Mouse (Mus musculus) MEL (cell line): ENCODE measurements around the gene Lcp1. TPM values are rescaled to one million over a fixed set of nuclear protein-coding genes. Genes with fewer than 3 reads are reported as not detected.
A peak's percentile ranks its signal among the peaks of the same experiment; 100 is the strongest.

Source experiments
- DNase-seq: peaks from one replicate; pipeline ENCODE4 v3.0.0; 2011; ENCODE audit warnings: low read depth, low spot score
- H3K27ac ChIP-seq: 2 replicates; pipeline ENCODE4 v1.5.1; 2012; ENCODE audit warnings: low read depth, mild to moderate bottlenecking, control low read depth, low read length, moderate library complexity; ENCODE audit not compliant: control insufficient read depth
- H3K27me3 ChIP-seq, 2 experiments: fragments of 150-350 bp in 1 of 2; sonication (generic) in 1 of 2; 2 replicates each; pipeline ENCODE4 v1.6.1; 2012; ENCODE audit warnings: low read length in 2 of 2, mild to moderate bottlenecking in 2 of 2, improper control_type of control experiment in 1 of 2, moderate library complexity in 1 of 2; ENCODE audit not compliant: insufficient read depth in 2 of 2, control insufficient read depth in 1 of 2
- H3K36me3 ChIP-seq, 2 experiments: 2 replicates each; pipeline ENCODE4 v1.6.1; 2012 to 2014; ENCODE audit warnings: low read length in 2 of 2, improper control_type of control experiment in 1 of 2, inconsistent platforms in 1 of 2, mild to moderate bottlenecking in 1 of 2; ENCODE audit not compliant: insufficient read depth in 2 of 2, control insufficient read depth in 1 of 2
- H3K4me1 ChIP-seq, 2 experiments: fragments of 150-350 bp in 1 of 2; sonication (generic) in 1 of 2; 2 replicates each; pipeline ENCODE4 v1.6.1; 2012; ENCODE audit warnings: low read length in 2 of 2, improper control_type of control experiment in 1 of 2, mild to moderate bottlenecking in 1 of 2; ENCODE audit not compliant: insufficient read depth in 2 of 2, control insufficient read depth in 1 of 2
- H3K4me3 ChIP-seq, 2 experiments: fragments of 150-350 bp in 1 of 2; sonication (generic) in 1 of 2; 2 replicates each; pipeline ENCODE4 v1.5.1; 2012; ENCODE audit warnings: low read depth in 2 of 2, low read length in 2 of 2, mild to moderate bottlenecking in 2 of 2, moderate library complexity in 2 of 2, control low read depth in 1 of 2, improper control_type of control experiment in 1 of 2; ENCODE audit not compliant: control insufficient read depth in 1 of 2, insufficient read depth in 1 of 2
- H3K79me2 ChIP-seq: 2 replicates; pipeline ENCODE4 v1.6.1; 2012; ENCODE audit warnings: mild to moderate bottlenecking, low read length, moderate library complexity; ENCODE audit not compliant: control insufficient read depth, poor library complexity, insufficient read depth
- H3K9ac ChIP-seq: 2 replicates; pipeline ENCODE4 v1.6.1; 2012; ENCODE audit warnings: low read depth, mild to moderate bottlenecking, control low read depth, low read length, moderate library complexity; ENCODE audit not compliant: control insufficient read depth, poor library complexity, severe bottlenecking
- H3K9me3 ChIP-seq: fragments of 150-350 bp; sonication (generic); replicated peaks from 2 replicates; pipeline ENCODE4 v1.6.1; 2012; ENCODE audit warnings: mild to moderate bottlenecking, low read length, improper control_type of control experiment, moderate library complexity; ENCODE audit not compliant: insufficient read depth
- BHLHE40 ChIP-seq: IDR thresholded peaks from 2 replicates; pipeline ENCODE4 v1.6.1; 2012; ENCODE audit warnings: low read depth, mild to moderate bottlenecking, inconsistent platforms, low read length, improper control_type of control experiment, borderline replicate concordance
- CHD1 ChIP-seq: IDR thresholded peaks from 2 replicates; pipeline ENCODE4 v1.6.1; 2012; ENCODE audit warnings: low read depth, mild to moderate bottlenecking, inconsistent platforms, low read length, improper control_type of control experiment
- CHD2 ChIP-seq: IDR thresholded peaks from 2 replicates; pipeline ENCODE4 v1.6.1; 2011; ENCODE audit warnings: low read length, improper control_type of control experiment
- CTCF ChIP-seq, 3 experiments: IDR thresholded peaks in 2 of 3; conservative IDR thresholded peaks in 1 of 3; 2 replicates each; pipeline ENCODE4 v1.5.1; 2011 to 2012; ENCODE audit warnings: low read length in 3 of 3, low read depth in 2 of 3, mild to moderate bottlenecking in 2 of 3, improper control_type of control experiment in 1 of 3, inconsistent platforms in 1 of 3, mixed read lengths in 1 of 3, moderate library complexity in 1 of 3; ENCODE audit not compliant: control insufficient read depth in 1 of 3, insufficient read depth in 1 of 3, poor library complexity in 1 of 3, severe bottlenecking in 1 of 3
- E2F4 ChIP-seq: IDR thresholded peaks from 2 replicates; pipeline ENCODE4 v1.6.1; 2011; ENCODE audit warnings: low read depth, low read length, improper control_type of control experiment, borderline replicate concordance
- ELF1 ChIP-seq: IDR thresholded peaks from 2 replicates; pipeline ENCODE4 v1.6.1; 2014; ENCODE audit warnings: low read depth, mild to moderate bottlenecking, inconsistent platforms, low read length, improper control_type of control experiment, moderate library complexity
- EP300 ChIP-seq, 2 experiments: IDR thresholded peaks; 2 replicates each; pipeline ENCODE4 v1.6.1; 2011; ENCODE audit warnings: improper control_type of control experiment in 2 of 2, low read length in 2 of 2, low read depth in 1 of 2, mild to moderate bottlenecking in 1 of 2
- ETS1 ChIP-seq: IDR thresholded peaks from 2 replicates; pipeline ENCODE4 v1.6.1; 2012; ENCODE audit warnings: low read depth, mild to moderate bottlenecking, inconsistent platforms, low read length, improper control_type of control experiment, moderate library complexity
- GABPA ChIP-seq: IDR thresholded peaks from 2 replicates; pipeline ENCODE4 v1.6.1; 2012; ENCODE audit warnings: low read depth, mild to moderate bottlenecking, inconsistent platforms, low read length, improper control_type of control experiment, moderate library complexity
- GATA1 ChIP-seq: IDR thresholded peaks from 2 replicates; pipeline ENCODE4 v1.6.1; 2011; ENCODE audit warnings: low read depth, low read length, improper control_type of control experiment
- HCFC1 ChIP-seq: IDR thresholded peaks from 2 replicates; pipeline ENCODE4 v1.6.1; 2012; ENCODE audit warnings: low read depth, mild to moderate bottlenecking, inconsistent platforms, low read length, improper control_type of control experiment, moderate library complexity
- JUND ChIP-seq: IDR thresholded peaks from 2 replicates; pipeline ENCODE4 v1.6.1; 2011; ENCODE audit warnings: low read depth, mild to moderate bottlenecking, improper control_type of control experiment, low read length
- KAT2A ChIP-seq: conservative IDR thresholded peaks from 2 replicates; pipeline ENCODE4 v1.6.1; 2012; ENCODE audit warnings: low read depth, low read length, improper control_type of control experiment, inconsistent platforms
- MAFK ChIP-seq: IDR thresholded peaks from 2 replicates; pipeline ENCODE4 v1.6.1; 2011; ENCODE audit warnings: low read depth, mild to moderate bottlenecking, low read length, improper control_type of control experiment, borderline replicate concordance
- MAX ChIP-seq: IDR thresholded peaks from 2 replicates; pipeline ENCODE4 v1.6.1; 2011; ENCODE audit warnings: low read length, improper control_type of control experiment
- MAZ ChIP-seq: IDR thresholded peaks from 2 replicates; pipeline ENCODE4 v1.6.1; 2012; ENCODE audit warnings: low read depth, mild to moderate bottlenecking, inconsistent platforms, low read length, improper control_type of control experiment
- MEF2A ChIP-seq: IDR thresholded peaks from 2 replicates; pipeline ENCODE4 v1.6.1; 2014; ENCODE audit warnings: low read depth, mild to moderate bottlenecking, inconsistent platforms, low read length, improper control_type of control experiment; ENCODE audit not compliant: poor library complexity, insufficient replicate concordance, severe bottlenecking; ENCODE audit errors: extremely low read depth
- MXI1 ChIP-seq: IDR thresholded peaks from 2 replicates; pipeline ENCODE4 v1.6.1; 2011; ENCODE audit warnings: mild to moderate bottlenecking, low read depth, low read length, improper control_type of control experiment
- MYB ChIP-seq: IDR thresholded peaks from 2 replicates; pipeline ENCODE4 v1.6.1; 2011; ENCODE audit warnings: mild to moderate bottlenecking, low read depth, low read length, improper control_type of control experiment
- MYC ChIP-seq: IDR thresholded peaks from 2 replicates; pipeline ENCODE4 v1.6.1; 2011; ENCODE audit warnings: low read depth, mild to moderate bottlenecking, low read length, improper control_type of control experiment, moderate library complexity
- NELFE ChIP-seq: IDR thresholded peaks from 2 replicates; pipeline ENCODE4 v1.6.1; 2011; ENCODE audit warnings: low read depth, low read length, improper control_type of control experiment
- NRF1 ChIP-seq: IDR thresholded peaks from 2 replicates; pipeline ENCODE4 v1.6.1; 2014; ENCODE audit warnings: low read depth, mild to moderate bottlenecking, inconsistent platforms, low read length, improper control_type of control experiment, moderate library complexity; ENCODE audit not compliant: poor library complexity, insufficient read depth, severe bottlenecking
- POLR2A ChIP-seq, 2 experiments: IDR thresholded peaks; 2 replicates each; pipeline ENCODE4 v1.6.1; 2011 to 2012; ENCODE audit warnings: low read length in 2 of 2, mild to moderate bottlenecking in 2 of 2, control low read depth in 1 of 2, improper control_type of control experiment in 1 of 2, low read depth in 1 of 2, moderate library complexity in 1 of 2; ENCODE audit not compliant: control insufficient read depth in 1 of 2, insufficient read depth in 1 of 2, poor library complexity in 1 of 2
- POLR2AphosphoS2 ChIP-seq: IDR thresholded peaks from 2 replicates; pipeline ENCODE4 v1.6.1; 2011; ENCODE audit warnings: low read length, improper control_type of control experiment
- POLR2AphosphoS5 ChIP-seq: IDR thresholded peaks from 2 replicates; pipeline ENCODE4 v1.6.1; 2012; ENCODE audit warnings: low read depth, borderline replicate concordance, mild to moderate bottlenecking, inconsistent platforms, low read length, moderate library complexity, mixed read lengths
- RAD21 ChIP-seq: IDR thresholded peaks from 2 replicates; pipeline ENCODE4 v1.6.1; 2011; ENCODE audit warnings: mild to moderate bottlenecking, low read depth, low read length, improper control_type of control experiment
- SIN3A ChIP-seq: IDR thresholded peaks from 2 replicates; pipeline ENCODE4 v1.6.1; 2012; ENCODE audit warnings: low read length, improper control_type of control experiment, inconsistent platforms
- SMC3 ChIP-seq: IDR thresholded peaks from 2 replicates; pipeline ENCODE4 v1.6.1; 2011; ENCODE audit warnings: low read depth, low read length, improper control_type of control experiment
- TAL1 ChIP-seq: IDR thresholded peaks from 2 replicates; pipeline ENCODE4 v1.6.1; 2012; ENCODE audit warnings: mild to moderate bottlenecking, inconsistent platforms, low read length, moderate library complexity, mixed read lengths
- TBP ChIP-seq: IDR thresholded peaks from 2 replicates; pipeline ENCODE4 v1.8.0; 2011; ENCODE audit warnings: low read depth, low read length, improper control_type of control experiment
- TCF12 ChIP-seq: IDR thresholded peaks from 2 replicates; pipeline ENCODE4 v1.6.1; 2014; ENCODE audit warnings: low read depth, mild to moderate bottlenecking, inconsistent platforms, low read length, improper control_type of control experiment, moderate library complexity
- UBTF ChIP-seq: IDR thresholded peaks from 2 replicates; pipeline ENCODE4 v1.6.1; 2012; ENCODE audit warnings: low read depth, mild to moderate bottlenecking, inconsistent platforms, low read length, improper control_type of control experiment, moderate library complexity, borderline replicate concordance; ENCODE audit not compliant: insufficient read depth
- USF1 ChIP-seq: IDR thresholded peaks from 2 replicates; pipeline ENCODE4 v1.6.1; 2014; ENCODE audit warnings: low read depth, mild to moderate bottlenecking, inconsistent platforms, low read length, improper control_type of control experiment, moderate library complexity
- USF2 ChIP-seq, 2 experiments: IDR thresholded peaks; 2 replicates each; pipeline ENCODE4 v1.6.1; 2011 to 2012; ENCODE audit warnings: improper control_type of control experiment in 2 of 2, low read length in 2 of 2, borderline replicate concordance in 1 of 2, inconsistent platforms in 1 of 2, low read depth in 1 of 2, mild to moderate bottlenecking in 1 of 2; ENCODE audit not compliant: insufficient read depth in 1 of 2
- ZC3H11A ChIP-seq: IDR thresholded peaks from 2 replicates; pipeline ENCODE4 v1.6.1; 2012; ENCODE audit warnings: low read depth, mild to moderate bottlenecking, inconsistent platforms, low read length, improper control_type of control experiment
- ZKSCAN1 ChIP-seq: IDR thresholded peaks from 2 replicates; pipeline ENCODE4 v1.6.1; 2012; ENCODE audit warnings: low read depth, mild to moderate bottlenecking, inconsistent platforms, low read length, improper control_type of control experiment, moderate library complexity
- ZMIZ1 ChIP-seq: IDR thresholded peaks from 2 replicates; pipeline ENCODE4 v1.6.1; 2012; ENCODE audit warnings: low read depth, mild to moderate bottlenecking, inconsistent platforms, low read length, improper control_type of control experiment, moderate library complexity
- ZNF384 ChIP-seq: IDR thresholded peaks from 2 replicates; pipeline ENCODE4 v1.6.1; 2012; ENCODE audit warnings: low read depth, mild to moderate bottlenecking, inconsistent platforms, low read length, improper control_type of control experiment
- polyA plus RNA-seq, 2 experiments: library from polyadenylated mRNA; stranded (reverse) in 1 of 2; unstranded in 1 of 2; fragments of >175 nt in 1 of 2; fragments of >200 nt in 1 of 2; gene quantifications; 2 replicates each; pipeline versions ENCODE4 v1.2.1 to v1.2.4; 2012; ENCODE audit warnings: low replicate concordance in 2 of 2, low read depth in 1 of 2; ENCODE audit not compliant: insufficient read length in 2 of 2, insufficient read depth in 1 of 2, missing spikeins in 1 of 2
- total RNA-seq: library from RNA; depleted of rRNA; stranded (reverse); fragments of 300-350 nt; gene quantifications from 2 replicates; pipeline ENCODE4 v1.2.3, GENCODE M21; 2012

Gene Lcp1
- total and polyA plus RNA-seq, 3 experiments: 11.0 to 20.3 TPM; not detected in 1

DNA sequence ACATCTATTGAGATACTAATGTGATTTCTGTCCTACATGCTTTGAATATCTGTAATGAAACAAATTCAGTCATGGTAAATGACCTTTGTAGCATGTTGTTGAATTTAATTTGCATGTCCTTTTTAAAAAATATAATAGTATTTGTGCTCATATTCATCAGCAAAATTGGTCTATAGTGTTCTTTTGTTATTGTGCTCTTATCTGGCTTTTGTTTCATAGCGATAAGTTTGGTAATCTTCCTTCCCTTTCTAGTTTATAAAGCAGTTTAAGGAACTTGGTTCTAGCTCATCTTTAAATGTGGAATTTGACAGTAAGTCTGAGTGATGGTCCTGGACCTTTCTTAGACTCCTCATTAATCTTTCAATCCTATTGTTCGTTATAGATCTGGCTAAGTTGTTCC, 28.5 kb downstream of the Lcp1 start:
- peak; percentile 24 for DNase-seq
- H3K9me3 ChIP-seq: no peaks in the 10 kb centered on the region
- no peaks in the 10 kb centered on the region for H3K79me2 ChIP-seq
- TF ChIP-seq ZKSCAN1: no peak
- TF ChIP-seq UBTF: no peak
- no peak for TF ChIP-seq HCFC1
- TF ChIP-seq MXI1: no peak
- no peak for TF ChIP-seq CHD2
- TF ChIP-seq ELF1: no peak
- no peak for TF ChIP-seq USF2 (IDR thresholded peaks at IDR 0.05; ENCODE audit: borderline replicate concordance in 1 of 2, insufficient read depth in 1 of 2, low read depth in 1 of 2, low read length in 2 of 2)
- no peak for TF ChIP-seq NELFE
- no peak for TF ChIP-seq MYB
- no peak for TF ChIP-seq SMC3
- TF ChIP-seq BHLHE40: no peak
- TF ChIP-seq POLR2AphosphoS5: no peak
- no peak for TF ChIP-seq CTCF (IDR thresholded peaks at IDR 0.05 in 2 of 3, conservative IDR thresholded peaks at IDR 0.05 in 1 of 3; ENCODE audit: control insufficient read depth in 1 of 3, insufficient read depth in 1 of 3, low read depth in 2 of 3, low read length in 3 of 3, poor library complexity in 1 of 3, severe bottlenecking in 1 of 3)
- TF ChIP-seq MAX: no peak
- no peak for TF ChIP-seq JUND
- no peak for TF ChIP-seq ZNF384
- no peak for TF ChIP-seq MAFK
- TF ChIP-seq TAL1: no peak
- TF ChIP-seq E2F4: no peak
- no peak for TF ChIP-seq ZMIZ1
- no peak for TF ChIP-seq KAT2A
- no peak for TF ChIP-seq RAD21
- TF ChIP-seq POLR2A (IDR thresholded peaks at IDR 0.05; ENCODE audit: control insufficient read depth in 1 of 2, insufficient read depth in 1 of 2, low read depth in 1 of 2, low read length in 2 of 2, poor library complexity in 1 of 2): no peak
- TF ChIP-seq MAZ: no peak
- no peak for TF ChIP-seq NRF1
- no peak for TF ChIP-seq GABPA
- peak; percentile 90 for TF ChIP-seq GATA1
- TF ChIP-seq ETS1: peak; percentile 25; the same call in 1 of the 2 replicates
- peak; percentile 31; the same call in 1 of the 2 replicates for TF ChIP-seq SIN3A
- no peak for TF ChIP-seq TBP
- TF ChIP-seq CHD1: no peak
- peak; percentile 63 to 82; a peak in 3 of 4 replicates for TF ChIP-seq EP300 (IDR thresholded peaks at IDR 0.05; ENCODE audit: low read depth in 1 of 2, low read length in 2 of 2)
- TF ChIP-seq POLR2AphosphoS2: no peak
- TF ChIP-seq MYC: no peak
- no peak for TF ChIP-seq ZC3H11A
- TF ChIP-seq TCF12: peak; percentile 64; the same call in 1 of the 2 replicates
- TF ChIP-seq MEF2A: no peak
- no peak for TF ChIP-seq USF1

More for the DNA sequence above, 28.5 kb downstream of the Lcp1 start:
- no peak overlapping the region for H3K9ac ChIP-seq
- H3K36me3 ChIP-seq: peaks cover 0 to 10% of the 10 kb centered on the region in 2 experiments; a peak in 2 of 4 replicates
- H3K27me3 ChIP-seq: no peaks in the 10 kb centered on the region
- peaks cover 7% of the 10 kb centered on the region in 2 experiments for H3K4me1 ChIP-seq
- no peak overlapping the region for H3K4me3 ChIP-seq
- no peak overlapping the region for H3K27ac ChIP-seq
